Mouse (Mus musculus) embryonic fibroblast, embryonic 13.5 days (primary cell): ENCODE results near the gene Skp1a. TPM values are rescaled to one million over a fixed set of nuclear protein-coding genes. Genes with fewer than 3 reads are reported as not detected.
A peak's percentile ranks its signal among the peaks of the same experiment; 100 is the strongest.

Experiments used
- H3K27ac ChIP-seq: 2 replicates; pipeline ENCODE4 v1.5.1; 2012; ENCODE audit warnings: low read length, control low read depth, inconsistent platforms; ENCODE audit not compliant: insufficient read depth
- H3K4me1 ChIP-seq: 2 replicates; pipeline ENCODE4 v1.6.1; 2011; ENCODE audit warnings: low read length; ENCODE audit not compliant: control insufficient read depth, insufficient read depth
- H3K4me3 ChIP-seq: 2 replicates; pipeline ENCODE4 v1.5.1; 2011; ENCODE audit warnings: mild to moderate bottlenecking, control low read depth, low read length; ENCODE audit not compliant: insufficient read depth
- CTCF ChIP-seq: IDR thresholded peaks from 2 replicates; pipeline ENCODE4 v1.5.1; 2011; ENCODE audit warnings: mild to moderate bottlenecking, control low read depth, low read length, moderate library complexity, borderline replicate concordance; ENCODE audit not compliant: insufficient read depth
- POLR2A ChIP-seq: IDR thresholded peaks from 2 replicates; pipeline ENCODE4 v1.6.1; 2011; ENCODE audit warnings: low read depth, mild to moderate bottlenecking, control low read depth, low read length, moderate library complexity
- polyA plus RNA-seq: library from polyadenylated mRNA; stranded (reverse); fragments of >200 nt; gene quantifications from 2 replicates; pipeline ENCODE4 v1.2.4, GENCODE M21; 2011; ENCODE audit warnings: low read depth; ENCODE audit not compliant: missing spikeins, insufficient read length

Gene Skp1a
- polyA plus RNA-seq, 1 experiment, result 311 TPM

DNA sequence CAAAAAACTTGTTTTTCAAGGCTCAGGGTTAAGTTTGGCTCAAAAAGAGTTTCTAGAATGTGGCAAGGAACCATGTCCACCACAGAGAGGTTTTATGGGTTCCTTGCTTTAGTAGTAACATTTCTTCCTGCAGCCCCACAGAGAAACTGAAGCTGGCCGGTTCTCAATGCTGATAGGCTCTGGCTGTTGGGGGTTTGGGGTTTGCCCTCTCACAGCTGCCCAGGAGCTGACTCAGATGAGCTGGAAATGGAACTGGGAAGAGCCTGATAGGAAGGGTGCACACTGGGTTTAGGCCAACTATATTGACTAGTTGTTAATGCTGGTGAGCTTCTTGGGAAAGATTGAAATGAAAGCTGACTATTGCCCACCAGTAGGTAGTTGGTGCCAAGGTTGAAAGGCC lies 20.9 kb downstream of the Skp1a start:
- Histone ChIP-seq H3K4me1 (peaks cover 7% of the 10 kb centered on the region), H3K27ac (no peak overlapping the region), H3K4me3 (no peak overlapping the region)
- no peak for TF ChIP-seq POLR2A
- no peak for TF ChIP-seq CTCF

- Histone ChIP-seq H3K4me1 (peaks cover 7% of the 10 kb centered on the region), H3K4me3 (no peak overlapping the region), H3K27ac (no peak overlapping the region)
- TF ChIP-seq CTCF (peak; percentile 63; the same call in 1 of the 2 replicates), POLR2A (no peak)
Observed at GRCm38 (mm10) chr11:52253674-52254375, 22.0 kb downstream of the Skp1a start.

- TF ChIP-seq POLR2A (no peak), CTCF (no peak)
- Histone ChIP-seq H3K4me1 (peaks cover 7% of the 10 kb centered on the region), H3K4me3 (no peak overlapping the region), H3K27ac (no peak overlapping the region)
Observed at GRCm38 (mm10) chr11:52255077-52255476, 23.3 kb downstream of the Skp1a start.

DNA sequence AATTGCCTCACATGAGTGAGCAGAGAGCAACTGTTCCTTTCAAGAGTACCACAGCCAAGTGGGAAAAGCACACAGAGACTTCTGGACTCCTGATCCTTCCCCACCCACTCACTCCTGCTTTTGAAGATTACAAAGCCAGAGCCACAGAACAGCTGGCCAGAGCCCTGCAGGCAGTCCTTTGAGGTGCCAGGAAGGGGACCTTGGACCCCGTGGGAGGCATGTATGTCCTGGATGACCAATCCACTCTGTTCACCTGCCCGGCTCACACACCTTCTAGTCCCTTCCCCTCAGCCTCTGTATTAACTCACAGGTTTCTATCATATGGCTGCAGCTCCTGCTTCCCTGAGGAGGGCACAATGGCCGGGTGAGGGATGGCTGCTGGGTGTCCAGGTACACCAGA lies 25.6 kb downstream of the Skp1a start:
- H3K4me3 ChIP-seq, result no peak overlapping the region
- H3K4me1 ChIP-seq, result no peaks in the 10 kb centered on the region
- no peak for TF ChIP-seq POLR2A
- no peak for TF ChIP-seq CTCF
- no peak overlapping the region for H3K27ac ChIP-seq

DNA sequence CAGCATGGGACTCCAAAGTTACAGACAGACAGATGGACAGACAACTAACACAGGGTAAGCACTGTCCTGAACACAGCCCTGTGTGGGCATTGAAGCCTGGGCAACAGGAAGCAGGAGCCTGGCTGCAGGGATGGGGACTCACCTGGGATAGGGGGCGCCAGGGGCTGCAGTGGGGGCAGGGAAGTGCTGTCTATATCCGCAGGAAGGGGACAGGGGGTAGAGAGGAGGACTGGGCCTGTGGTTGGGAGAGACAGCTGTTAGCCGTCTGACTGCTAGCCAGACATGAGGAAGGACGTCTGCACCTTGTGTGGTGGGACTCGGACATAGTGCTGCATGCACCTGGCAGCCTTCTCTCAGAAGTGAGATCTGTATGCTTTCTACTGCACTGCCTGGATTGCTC lies 26.9 kb downstream of the Skp1a start:
- Histone ChIP-seq H3K4me1 (no peaks in the 10 kb centered on the region), H3K27ac (no peak overlapping the region), H3K4me3 (no peak overlapping the region)
- TF ChIP-seq POLR2A (no peak), CTCF (no peak)

DNA sequence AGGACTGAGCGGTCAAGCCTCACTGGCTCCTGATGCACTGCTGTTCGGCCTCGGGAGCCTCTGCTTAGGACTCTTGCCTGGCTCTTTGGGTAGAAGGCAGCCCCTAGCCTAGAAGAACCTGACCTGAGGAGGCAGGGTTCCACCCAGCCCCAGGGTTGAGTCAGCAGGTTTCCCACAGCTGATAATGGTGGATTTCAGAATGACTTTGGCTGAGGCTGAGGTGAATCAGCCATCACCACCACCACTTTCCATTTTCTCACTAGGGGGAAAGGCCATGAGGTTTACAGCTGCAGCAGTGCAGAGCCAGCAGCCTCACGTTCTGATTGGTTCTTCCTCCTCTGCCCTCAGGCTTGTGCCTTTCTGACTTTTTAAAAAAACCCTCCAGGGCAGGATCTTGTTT lies 29.1 kb downstream of the Skp1a start:
- no peak for TF ChIP-seq CTCF
- TF ChIP-seq POLR2A, result no peak
- no peak overlapping the region for H3K4me3 ChIP-seq
- H3K27ac ChIP-seq, result no peak overlapping the region
- H3K4me1 ChIP-seq, result no peaks in the 10 kb centered on the region

DNA sequence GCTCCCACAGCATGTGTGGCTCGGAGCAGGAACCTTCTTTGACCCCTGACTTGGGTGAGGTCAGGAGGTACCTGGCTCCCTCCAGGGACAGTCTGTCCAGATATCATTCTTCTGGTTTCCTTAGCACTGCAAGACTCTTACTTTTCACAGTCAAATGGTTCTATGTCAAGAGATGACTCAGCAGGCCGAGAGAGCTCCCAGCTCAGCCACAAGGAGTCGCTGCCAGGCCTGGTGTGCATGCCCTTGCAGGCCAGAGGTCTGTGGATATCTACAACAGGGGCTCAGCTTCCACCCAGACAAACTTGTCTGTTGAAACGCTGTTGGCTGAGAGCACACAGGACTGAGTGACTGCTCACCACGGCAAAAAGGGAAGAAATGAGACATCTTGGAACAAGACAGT lies 30.1 kb downstream of the Skp1a start:
- H3K4me1 ChIP-seq, result no peaks in the 10 kb centered on the region
- H3K27ac ChIP-seq, result no peak overlapping the region
- TF ChIP-seq CTCF, result peak; percentile 59
- TF ChIP-seq POLR2A, result no peak
- no peak overlapping the region for H3K4me3 ChIP-seq

DNA sequence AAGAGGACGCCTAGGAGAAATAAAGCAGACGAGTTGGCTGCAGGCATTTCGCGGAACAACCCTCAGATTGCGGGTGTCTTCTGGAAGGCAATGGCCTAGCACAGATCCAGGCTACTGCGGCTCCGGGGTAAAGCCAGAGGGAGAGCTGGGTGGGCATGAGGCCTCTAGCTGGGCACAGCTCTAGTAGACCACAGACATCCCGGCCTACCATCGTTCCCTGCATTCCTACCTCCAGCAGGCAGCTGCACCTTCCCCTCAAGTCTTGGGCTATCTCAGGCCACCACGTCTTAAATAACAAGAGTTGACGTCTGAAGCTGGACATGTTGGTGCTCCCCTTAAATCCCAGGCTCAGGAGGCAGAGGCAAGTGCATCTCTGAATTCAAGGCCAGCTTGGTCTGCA lies 30.5 kb downstream of the Skp1a start:
- H3K27ac ChIP-seq, result no peak overlapping the region
- H3K4me1 ChIP-seq, result no peaks in the 10 kb centered on the region
- no peak overlapping the region for H3K4me3 ChIP-seq
- TF ChIP-seq POLR2A, result no peak
- no peak for TF ChIP-seq CTCF

DNA sequence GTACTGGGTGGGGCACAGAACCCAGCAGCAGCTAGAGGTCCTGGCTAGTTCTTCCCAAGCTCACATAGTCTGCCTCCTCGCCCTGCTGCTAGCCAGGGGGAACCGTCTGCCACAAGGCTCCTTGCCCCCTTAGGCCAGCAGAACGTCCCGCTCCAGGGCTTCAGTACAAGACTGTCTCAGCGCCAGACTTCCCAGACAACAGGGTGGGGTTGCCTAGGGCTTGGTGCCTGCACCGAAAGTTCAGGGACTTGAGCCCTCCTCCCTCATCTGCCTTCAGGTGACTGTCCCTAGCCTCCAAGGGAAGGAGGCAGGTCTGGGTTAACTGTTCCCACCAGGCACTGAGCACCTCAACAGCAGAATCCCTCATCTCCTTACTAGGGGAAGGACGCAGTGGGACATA lies 33.1 kb downstream of the Skp1a start:
- TF ChIP-seq POLR2A, result no peak
- H3K4me3 ChIP-seq, result no peak overlapping the region
- H3K4me1 ChIP-seq, result no peaks in the 10 kb centered on the region
- H3K27ac ChIP-seq, result no peak overlapping the region

GRCm38 (mm10) chr11:52265616-52266307 lies 34.0 kb downstream of the Skp1a start:
- no peak overlapping the region for H3K4me3 ChIP-seq
- TF ChIP-seq CTCF, result no peak
- no peak for TF ChIP-seq POLR2A
- H3K27ac ChIP-seq, result no peak overlapping the region
- no peaks in the 10 kb centered on the region for H3K4me1 ChIP-seq

GRCm38 (mm10) chr11:52267271-52267670 lies 35.5 kb downstream of the Skp1a start:
- Histone ChIP-seq H3K4me3 (no peak overlapping the region), H3K27ac (no peak overlapping the region), H3K4me1 (no peaks in the 10 kb centered on the region)
- no peak for TF ChIP-seq CTCF
- TF ChIP-seq POLR2A, result no peak
